Mouse (Mus musculus): ENCODE measurements at regions not wholly inside any gene's neighbourhood (a gene's known extent, or its start where the extent isn't known, plus 50 kb on each side); places are given as distances from the start of the nearest gene placed in this dataset.

GRCm38 (mm10) chr16:62623938-62624337 is 162.7 kb downstream of the Nsun3 start:
- TF ChIP-seq CTCF (IDR thresholded peaks at IDR 0.05; ENCODE audit: low read depth) (no peak), EP300 (IDR thresholded peaks at IDR 0.05; ENCODE audit: low read depth) (no peak)

All from liver, postnatal 0 days (tissue).